Mouse (Mus musculus): Measurements from ENCODE around the gene Fabp7.

Gene Fabp7

GRCm38 (mm10) chr10:57807754-57808153, 23.1 kb downstream of the Fabp7 start:
- DNase-seq, result no peak

GRCm38 (mm10) chr10:57812161-57812856, 27.6 kb downstream of the Fabp7 start:
- DNase-seq, result no peak

GRCm38 (mm10) chr10:57814295-57814694, 29.6 kb downstream of the Fabp7 start:
- DNase-seq, result no peak

- DNase-seq, result no peak
These were observed 31.2 kb downstream of the Fabp7 start for GRCm38 (mm10) chr10:57815869-57816268.

- no peak for DNase-seq
These were observed 34.5 kb downstream of the Fabp7 start for GRCm38 (mm10) chr10:57819209-57819608.

- peak; percentile 10 to 35 for DNase-seq
These were observed 37.8 kb downstream of the Fabp7 start for GRCm38 (mm10) chr10:57822473-57822872.

GRCm38 (mm10) chr10:57828649-57829048, 44.0 kb downstream of the Fabp7 start:
- DNase-seq, result no peak

GRCm38 (mm10) chr10:57829621-57830020, 44.9 kb downstream of the Fabp7 start:
- peak in 1 of 2 experiments; percentile 4 for DNase-seq

- DNase-seq, result no peak
These were observed 50.4 kb downstream of the Fabp7 start for GRCm38 (mm10) chr10:57835094-57835493.

GRCm38 (mm10) chr10:57835982-57836381, 51.3 kb downstream of the Fabp7 start:
- no peak for DNase-seq
